Mouse (Mus musculus) left cerebral cortex, adult 2 months (tissue): ENCODE results near the gene Slc22a5. TPM values are rescaled to one million over a fixed set of nuclear protein-coding genes. Genes with fewer than 3 reads are reported as not detected.
"Not testable (repeated sequence)": the region's sequence is repeated elsewhere in the genome, so short reads cannot be mapped to it uniquely, and the experiment has no call there.

Source experiments
- DNase-seq, 2 experiments: peaks; one replicate each; pipeline ENCODE4 v3.0.0; 2021 to 2022; ENCODE audit warnings: low spot score in 2 of 2, mixed read lengths in 1 of 2; ENCODE audit errors: extremely low spot score in 1 of 2
- H3K27ac ChIP-seq: fragments of 200-600 bp; 2 replicates; pipeline ENCODE4 v1.8.1; 2022
- H3K4me3 ChIP-seq: fragments of 200-600 bp; 2 replicates; pipeline ENCODE4 v1.8.1; 2022
- CTCF ChIP-seq: fragments of 200-600 bp; IDR thresholded peaks from 2 replicates; pipeline ENCODE4 v1.8.1; 2022; ENCODE audit warnings: antibody characterized with exemption, mild to moderate bottlenecking, moderate library complexity
- intact Hi-C: fragments of 180-260 bp; cut with DNase I; formaldehyde crosslinking; loops from one replicate; pipeline ENCODE4 v1.15.1; 2025
- total RNA-seq, 2 experiments: library from RNA; stranded (reverse); gene quantifications; 2 replicates each; pipeline ENCODE4 v1.2.3; 2021

The Slc22a5 gene
- total RNA-seq, 2 experiments from 2014 or later: 9.5 to 10.5 TPM

- H3K4me3 ChIP-seq: no peak overlapping the region
- intact Hi-C loops: no loop called here
- no peak overlapping the region for H3K27ac ChIP-seq
- TF ChIP-seq CTCF: no peak
- DNase-seq: no peak
Observed at GRCm38 (mm10) chr11:53876488-53876887, 15.0 kb downstream of the Slc22a5 start.

GRCm38 (mm10) chr11:53874706-53875105 is 16.8 kb downstream of the Slc22a5 start:
- Histone ChIP-seq H3K27ac (no peak overlapping the region), H3K4me3 (no peak overlapping the region)
- no peak for DNase-seq
- TF ChIP-seq CTCF: peak; percentile 60
- intact Hi-C loops: no loop called here

- H3K4me3 ChIP-seq, H3K27ac ChIP-seq, DNase-seq, intact Hi-C loops: not testable (repeated sequence)
Observed at GRCm38 (mm10) chr11:53873909-53874704, 17.4 kb downstream of the Slc22a5 start.

GRCm38 (mm10) chr11:53871786-53872507 is 19.5 kb downstream of the Slc22a5 start:
- Histone ChIP-seq H3K4me3 (no peak overlapping the region), H3K27ac (no peak overlapping the region)
- TF ChIP-seq CTCF: no peak
- DNase-seq: no peak
- intact Hi-C loops: no loop called here

- intact Hi-C loops: loop anchor here (5.0 kb wide), 1 partner anchor 83 kb away; no protein-coding TSS in a partner anchor
- TF ChIP-seq CTCF: no peak
- no peak overlapping the region for H3K27ac ChIP-seq
- DNase-seq: no peak
- no peak overlapping the region for H3K4me3 ChIP-seq
Observed at GRCm38 (mm10) chr11:53869172-53869571, 22.3 kb downstream of the Slc22a5 start.

- TF ChIP-seq CTCF: peak; percentile 41
- intact Hi-C loops: loop anchor here (5.0 kb wide), 1 partner anchor 84 kb away; no protein-coding TSS in a partner anchor
- H3K4me3 ChIP-seq, DNase-seq, H3K27ac ChIP-seq: not testable (repeated sequence)
Observed at GRCm38 (mm10) chr11:53868323-53868722, 23.1 kb downstream of the Slc22a5 start.

- H3K27ac ChIP-seq, DNase-seq, H3K4me3 ChIP-seq: not testable (repeated sequence)
- intact Hi-C loops: loop anchor here (5.0 kb wide), 1 partner anchor 87 kb away; no protein-coding TSS in a partner anchor
Observed at GRCm38 (mm10) chr11:53864724-53865310, 26.6 kb downstream of the Slc22a5 start.

- DNase-seq, intact Hi-C loops, H3K27ac ChIP-seq, H3K4me3 ChIP-seq: not testable (repeated sequence)
Observed at GRCm38 (mm10) chr11:53860944-53861343, 30.5 kb downstream of the Slc22a5 start.

GRCm38 (mm10) chr11:53858761-53859580 is 32.5 kb downstream of the Slc22a5 start, which contains the start of gene Gm12216:
Gene Gm12216, minus strand, starts transcription at chr11:53859256.
- intact Hi-C loops, DNase-seq: not testable (repeated sequence)
- Histone ChIP-seq H3K27ac (peak within 1 kb of the TSS; percentile 55; the same call in 1 of the 2 replicates), H3K4me3 (peak within 1 kb of the TSS; percentile 54)
- TF ChIP-seq CTCF: peak; percentile 44

GRCm38 (mm10) chr11:53858058-53858760 is 33.3 kb downstream of the Slc22a5 start:
- H3K27ac ChIP-seq: no peak overlapping the region
- H3K4me3 ChIP-seq: peak overlapping the region; percentile 54
- DNase-seq: no peak
- no peak for TF ChIP-seq CTCF
- intact Hi-C loops: no loop called here

- TF ChIP-seq CTCF: no peak
- DNase-seq: no peak
- Histone ChIP-seq H3K4me3 (no peak overlapping the region), H3K27ac (no peak overlapping the region)
- intact Hi-C loops: no loop called here
Observed at GRCm38 (mm10) chr11:53853665-53854064, 37.8 kb downstream of the Slc22a5 start.
